Comparison of ENCODE assay signal across 26 mouse cellular contexts in the genomic region with DNA sequence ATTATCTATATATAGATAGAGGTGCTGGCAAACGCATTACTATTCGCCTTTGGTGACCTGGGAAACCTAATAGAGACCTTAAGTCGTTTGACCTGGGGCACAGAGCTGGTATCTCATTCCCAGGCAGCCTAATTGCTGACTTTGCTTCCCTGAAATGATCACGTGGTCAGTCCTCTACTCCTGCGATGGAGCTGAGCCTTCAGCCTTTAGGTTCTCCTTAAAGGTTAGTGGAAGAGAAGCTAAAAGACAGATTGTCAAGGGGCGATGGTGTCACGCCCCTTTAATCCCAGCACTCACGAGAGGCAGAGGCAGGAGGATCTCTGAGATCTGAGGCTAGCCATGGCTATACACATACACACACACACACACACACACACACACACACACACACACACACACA. TPM values are rescaled to one million over a fixed set of nuclear protein-coding genes. Genes with fewer than 3 reads are reported as not detected.
DNase-seq lines count a peak whose midpoint lies in the region; ATAC-seq and TF ChIP-seq lines count a peak whose summit lies in the region.
"Had no signal": no experiment of that assay in that cellular context is flagged by ENCODE, and none has a peak within 500 bp of the region (broad histone marks: within the 10 kb centered on the region; RNA-seq: fewer than 3 reads in every experiment).

No protein-coding gene starts in this region.

- no peak for TF ChIP-seq CTCF in ES-Bruce4 (IDR thresholded peaks at IDR 0.05; ENCODE audit: low read depth, low read length)
- no peak for TF ChIP-seq CTCF in small intestine, adult 2 months (IDR thresholded peaks at IDR 0.05; ENCODE audit: extremely low read depth, insufficient read length, insufficient replicate concordance, low read depth, low read length)
- TF ChIP-seq CTCF in intestine, postnatal 0 days (IDR thresholded peaks at IDR 0.05; ENCODE audit: low read depth), result no peak

- H3K4me3 ChIP-seq in ES-Bruce4 (ENCODE audit: low read depth, low read length), result peak overlapping the region; percentile 3; the same call in 1 of the 2 replicates
- H3K4me3 ChIP-seq in small intestine, adult 2 months (ENCODE audit: low read depth, low read length), result no peak overlapping the region
- no peak overlapping the region for H3K4me3 ChIP-seq in intestine, postnatal 0 days (ENCODE audit: low read depth, low read length)
- H3K4me3 ChIP-seq: embryonic facial prominence, embryonic 12.5 days; embryonic facial prominence, embryonic 15.5 days; heart, adult 2 months; heart, embryonic 12.5 days; heart, embryonic 15.5 days; hindbrain, embryonic 10.5 days; hindbrain, embryonic 13.5 days; intestine, embryonic 15.5 days had no signal

- H3K36me3 ChIP-seq in ES-Bruce4 (ENCODE audit: control insufficient read depth, insufficient read depth, low read length, poor library complexity, severe bottlenecking), result no peaks in the 10 kb centered on the region
- no peaks in the 10 kb centered on the region for H3K36me3 ChIP-seq in small intestine, adult 2 months (ENCODE audit: control insufficient read depth, insufficient read depth, low read length)
- no peaks in the 10 kb centered on the region for H3K36me3 ChIP-seq in intestine, postnatal 0 days (ENCODE audit: control insufficient read depth, insufficient read depth)
- H3K36me3 ChIP-seq: embryonic facial prominence, embryonic 12.5 days; embryonic facial prominence, embryonic 15.5 days; heart, embryonic 15.5 days; hindbrain, embryonic 13.5 days; intestine, embryonic 15.5 days had no signal

- TF ChIP-seq EP300 in ES-Bruce4 (IDR thresholded peaks at IDR 0.05; ENCODE audit: insufficient read depth, low read depth, low read length), result no peak; the same call in 1 of the 2 replicates

- peak overlapping the region; percentile 51 for H3K27ac ChIP-seq in ES-Bruce4 (ENCODE audit: insufficient read depth, low read length)
- peak overlapping the region; percentile 2; the same call in 1 of the 2 replicates for H3K27ac ChIP-seq in small intestine, adult 2 months (ENCODE audit: insufficient read depth, low read depth, low read length)
- no peak overlapping the region for H3K27ac ChIP-seq in intestine, postnatal 0 days (ENCODE audit: low read depth, low read length)
- H3K27ac ChIP-seq: embryonic facial prominence, embryonic 12.5 days; embryonic facial prominence, embryonic 15.5 days; heart, embryonic 15.5 days; hindbrain, embryonic 13.5 days; intestine, embryonic 15.5 days had no signal

- H3K9ac ChIP-seq in ES-Bruce4 (ENCODE audit: low read depth, poor library complexity, severe bottlenecking), result no peak overlapping the region
- no peak overlapping the region for H3K9ac ChIP-seq in intestine, postnatal 0 days (ENCODE audit: low read depth, low read length)
- H3K9ac ChIP-seq: embryonic facial prominence, embryonic 12.5 days; embryonic facial prominence, embryonic 15.5 days; forebrain, postnatal 0 days; heart, embryonic 12.5 days; heart, embryonic 15.5 days; hindbrain, embryonic 13.5 days; intestine, embryonic 15.5 days had no signal

- peaks cover 20% of the 10 kb centered on the region for H3K4me1 ChIP-seq in ES-Bruce4 (ENCODE audit: control insufficient read depth, insufficient read depth, low read length)
- H3K4me1 ChIP-seq in small intestine, adult 2 months (ENCODE audit: control insufficient read depth, insufficient read depth, insufficient read length, low read length), result peaks cover 40% of the 10 kb centered on the region
- H3K4me1 ChIP-seq in intestine, postnatal 0 days (replicated peaks; ENCODE audit: control insufficient read depth, insufficient read depth, low read length), result peaks cover 9% of the 10 kb centered on the region

- no peak for TF ChIP-seq POLR2A in ES-Bruce4 (IDR thresholded peaks at IDR 0.05; ENCODE audit: insufficient read depth, low read length)
- TF ChIP-seq POLR2A in small intestine, adult 2 months (IDR thresholded peaks at IDR 0.05; ENCODE audit: low read depth, low read length), result no peak

- no peak overlapping the region for H3K4me2 ChIP-seq in intestine, postnatal 0 days (replicated peaks; ENCODE audit: low read depth)
- H3K4me2 ChIP-seq: embryonic facial prominence, embryonic 12.5 days; embryonic facial prominence, embryonic 15.5 days; heart, embryonic 12.5 days; heart, embryonic 15.5 days; hindbrain, embryonic 13.5 days; intestine, embryonic 15.5 days had no signal

- no peak for ATAC-seq in intestine, postnatal 0 days
- ATAC-seq: CD4-positive, CD25-positive, alpha-beta regulatory T cell, adult 4 months; forebrain, embryonic 14.5 days; forebrain, postnatal 0 days; hindbrain, embryonic 16.5 days; intestine, embryonic 15.5 days had no signal

- DNase-seq in ES-CJ7 (ENCODE audit: low read depth, low spot score) (peak; percentile 82), ZHBTc4 (ENCODE audit: low read depth, low spot score) (peak; percentile 71)
- DNase-seq in thymus, postnatal 10 days (ENCODE audit: low spot score in 2 of 2), result no peak
- DNase-seq: adrenal gland, postnatal 10 days; cerebellum, adult 11 months; cerebellum, adult 2 months; cerebellum, adult 9-11 months; cerebellum, postnatal 25 days; forebrain, postnatal 0 days; gastrocnemius, postnatal 36 days; heart, adult 2 months; heart, postnatal 10 days; heart, postnatal 36 days had no signal

- no peaks in the 10 kb centered on the region for H3K9me3 ChIP-seq in ES-Bruce4 (replicated peaks; ENCODE audit: control insufficient read depth, insufficient read depth, low read length, poor library complexity, severe bottlenecking)
- no peaks in the 10 kb centered on the region for H3K9me3 ChIP-seq in intestine, postnatal 0 days (ENCODE audit: control insufficient read depth)
- H3K9me3 ChIP-seq: embryonic facial prominence, embryonic 12.5 days; embryonic facial prominence, embryonic 15.5 days; heart, embryonic 12.5 days; heart, embryonic 15.5 days; hindbrain, embryonic 10.5 days; hindbrain, embryonic 13.5 days; intestine, embryonic 15.5 days had no signal

- WGBS in small intestine, adult 2 months, result 83% methylated on average over 8 of the region's 8 CpGs
- WGBS in intestine, postnatal 0 days, result 75% methylated on average over 8 of the region's 8 CpGs

- H3K27me3 ChIP-seq in ES-Bruce4 (ENCODE audit: control insufficient read depth, insufficient read depth, low read length, poor library complexity, severe bottlenecking), result no peaks in the 10 kb centered on the region
- no peaks in the 10 kb centered on the region for H3K27me3 ChIP-seq in small intestine, adult 2 months (ENCODE audit: control insufficient read depth, insufficient read depth, low read length)
- H3K27me3 ChIP-seq in intestine, postnatal 0 days (replicated peaks; ENCODE audit: control insufficient read depth, insufficient read depth, low read length), result no peaks in the 10 kb centered on the region
- H3K27me3 ChIP-seq: embryonic facial prominence, embryonic 12.5 days; embryonic facial prominence, embryonic 15.5 days; heart, embryonic 12.5 days; heart, embryonic 15.5 days; hindbrain, embryonic 13.5 days; intestine, embryonic 15.5 days had no signal

RNA-seq across cellular contexts. Expression of a gene that starts 5.9 kb away (rescaled TPM):
- polyA plus RNA-seq in ES-Bruce4 (2011; ENCODE audit: insufficient read depth, insufficient read length, low read depth, missing spikeins), result 80.1 and 86.7 TPM in 2 replicates
- polyA plus RNA-seq in small intestine, adult 2 months (2012; rRNA removed), result 34.9 and 67.9 TPM in 2 replicates
- 8.5 and 9.4 TPM in 2 replicates for polyA plus RNA-seq in intestine, postnatal 0 days (2015; fragmentation: Nextera tagmentation; extraction: Ambion mirVana)

Comparison
In these comparisons a context has a peak if more than half of its experiments do, and no peak if none do; other contexts are left out.
1. DNase-seq: peak in ES-CJ7 (single experiment) and ZHBTc4 (single experiment); none in thymus, postnatal 10 days (0 of 2).